Mouse (Mus musculus) kidney, adult 8-10 months (tissue): ENCODE data around the gene Nim1k.

Experiments
- DNase-seq, 2 experiments: peaks; one replicate each; pipeline ENCODE4 v3.0.0; 2022

Gene Nim1k

DNA sequence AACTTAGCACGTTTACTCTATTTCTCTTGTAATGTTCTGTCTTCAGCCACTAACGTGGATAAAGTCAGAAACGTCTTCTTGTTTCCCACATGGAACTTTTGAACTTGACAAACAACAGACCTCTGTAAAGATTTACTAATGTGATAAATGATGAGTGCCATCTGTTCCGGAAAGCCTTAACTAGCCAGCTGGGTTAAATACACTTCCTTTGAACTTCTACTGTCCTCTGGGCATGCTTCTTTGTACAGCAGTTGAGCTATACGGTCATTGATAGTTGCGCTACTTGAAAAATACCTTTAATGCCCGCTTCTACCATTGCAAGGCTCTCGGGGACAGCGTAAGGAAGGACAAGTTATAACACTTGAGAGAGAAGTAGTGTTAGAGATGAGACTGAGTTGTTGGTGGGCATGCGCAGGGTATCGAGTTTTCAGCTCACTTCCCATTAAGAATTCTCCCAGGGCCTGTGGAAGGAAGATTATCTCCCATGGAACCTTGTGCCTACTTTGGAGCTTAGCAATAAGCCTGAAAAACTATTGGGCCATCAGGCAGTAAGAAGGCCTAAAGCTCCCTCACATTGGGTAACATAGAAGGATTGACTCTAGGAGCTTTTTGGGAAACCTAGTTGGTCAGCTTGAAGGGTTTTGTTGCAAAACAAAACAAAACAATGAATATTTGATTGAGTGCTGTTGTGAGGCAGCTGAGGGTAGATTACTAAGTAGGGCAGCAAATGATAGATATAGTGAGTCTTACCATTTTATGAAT is 71.1 kb downstream of the Nim1k start:
- no peak for DNase-seq

DNA sequence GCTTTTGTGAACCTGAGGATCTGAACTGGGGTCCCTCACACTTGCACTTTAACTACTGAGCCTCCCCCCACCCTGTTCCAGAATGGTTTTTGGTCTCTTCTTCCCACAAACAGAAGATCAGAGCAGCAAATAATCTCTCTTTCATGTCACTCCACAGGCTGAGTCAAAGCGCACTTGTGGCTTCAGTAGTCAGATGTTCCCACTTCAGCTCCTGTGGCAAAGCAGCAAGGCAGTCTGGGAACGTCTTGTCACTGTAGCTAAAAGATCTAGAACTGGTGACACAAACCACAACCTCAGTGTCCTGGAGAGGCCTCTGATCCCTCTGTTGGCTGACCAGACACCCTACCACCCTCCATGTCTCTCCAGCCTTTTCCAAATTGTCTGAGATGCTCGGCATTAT is 74.5 kb downstream of the Nim1k start:
- no peak for DNase-seq

DNA sequence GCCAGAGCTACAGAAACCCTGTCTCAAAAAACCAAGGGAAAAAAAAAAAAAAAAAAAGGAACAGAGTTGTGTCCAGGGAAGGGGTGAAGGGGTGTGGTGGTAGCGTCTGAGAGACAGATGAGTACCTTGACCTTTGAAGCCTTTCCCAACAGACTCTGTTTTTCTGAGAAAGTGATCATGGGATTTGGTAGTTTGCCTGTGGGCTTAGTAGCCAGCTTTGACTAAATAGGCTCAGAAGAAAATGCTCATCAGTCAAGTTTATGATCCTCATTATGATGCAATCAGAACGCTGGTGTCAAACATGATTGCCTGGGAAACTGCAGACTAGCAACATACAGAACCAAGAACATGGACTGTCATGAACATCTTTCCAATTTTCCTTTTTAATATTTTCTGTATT is 76.0 kb downstream of the Nim1k start:
- DNase-seq, result no peak

DNA sequence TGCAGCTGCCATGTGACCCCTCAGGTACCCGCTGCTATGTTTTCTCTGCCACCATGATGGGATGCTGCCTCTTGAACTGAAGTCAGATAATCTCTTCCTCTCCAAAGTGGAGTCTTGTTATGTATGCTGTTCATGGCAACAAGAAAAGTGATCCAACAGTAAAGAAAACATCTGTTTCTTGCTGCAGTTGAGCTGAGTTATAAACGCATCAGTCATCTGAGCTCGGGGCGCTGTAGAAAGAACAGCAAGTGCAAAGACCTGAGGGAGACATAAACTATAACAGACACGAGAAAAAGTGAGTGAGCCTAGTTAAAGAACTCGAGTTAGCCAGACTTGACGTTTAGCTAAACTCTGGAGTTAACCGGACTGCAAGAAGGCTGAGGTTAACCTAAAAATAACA is 76.9 kb downstream of the Nim1k start:
- DNase-seq, result no peak

DNA sequence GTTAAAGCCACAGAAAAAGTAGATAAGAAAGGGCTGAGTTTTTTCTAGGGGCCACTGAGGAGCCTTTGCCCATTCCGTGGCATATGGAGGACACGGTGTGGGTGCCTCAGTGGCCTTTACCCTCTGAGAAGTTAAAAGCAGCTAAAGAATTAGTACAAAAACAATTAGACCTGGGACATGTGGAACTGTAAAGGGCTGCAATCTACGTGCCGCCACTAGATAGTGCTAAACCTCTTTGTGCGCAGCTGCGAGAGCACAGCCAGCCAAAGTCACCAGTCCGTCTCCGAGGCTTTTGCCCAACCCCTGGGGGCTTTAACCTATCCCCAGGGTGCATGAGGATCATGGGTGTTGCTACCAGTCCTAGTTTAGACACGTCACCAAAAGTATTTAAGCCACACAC is 94.3 kb downstream of the Nim1k start:
- peak; percentile 33 to 69 for DNase-seq
